Mouse (Mus musculus) small intestine, adult 2 months (tissue): ENCODE data around the gene Ppp1r13l.

Source experiments
- CTCF ChIP-seq: fragments of 200-500 bp; IDR thresholded peaks from 2 replicates; pipeline ENCODE4 v1.5.1; 2012; ENCODE audit warnings: low read depth, mild to moderate bottlenecking, control low read depth, inconsistent platforms, low read length, moderate library complexity, mixed read lengths; ENCODE audit not compliant: insufficient replicate concordance, insufficient read length; ENCODE audit errors: extremely low read depth
- POLR2A ChIP-seq: fragments of 200-500 bp; IDR thresholded peaks from 2 replicates; pipeline ENCODE4 v1.6.1; 2012; ENCODE audit warnings: low read depth, mild to moderate bottlenecking, control low read depth, inconsistent platforms, low read length, moderate library complexity

DNA sequence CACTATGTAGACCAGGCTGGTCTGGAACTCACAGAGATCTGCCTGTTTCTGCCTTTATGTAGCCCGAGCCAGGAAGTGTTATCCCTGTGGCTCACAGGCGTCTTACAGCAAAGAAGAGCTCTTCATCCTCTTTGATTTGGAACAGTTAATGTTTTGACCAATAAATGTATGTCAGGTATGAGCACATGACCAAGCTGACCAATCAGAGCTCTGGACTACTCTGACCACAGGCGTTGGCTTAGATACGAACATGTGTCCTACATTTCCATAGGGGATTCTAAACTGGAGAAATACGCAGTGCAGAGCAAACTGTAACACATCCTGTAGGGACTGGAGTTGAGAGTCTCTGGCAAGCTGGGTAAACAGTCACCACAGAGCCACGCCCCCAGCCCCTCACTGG, 67.3 kb downstream of the Ppp1r13l start:
- TF ChIP-seq POLR2A (no peak), CTCF (no peak)
